Mouse (Mus musculus) CD4-positive, CD25-positive, alpha-beta regulatory T cell, adult 2 months (primary cell): ENCODE measurements at regions not wholly inside any gene's neighbourhood (a gene's known extent, or its start where the extent isn't known, plus 50 kb on each side); places are given as distances from the start of the nearest gene placed in this dataset.
"Not testable (repeated sequence)": the region's sequence is repeated elsewhere in the genome, so short reads cannot be mapped to it uniquely, and the experiment has no call there.

Source experiments
- DNase-seq: peaks from one replicate; pipeline ENCODE4 v3.0.0-alpha.2; 2012; ENCODE audit warnings: low read depth, low spot score

DNA sequence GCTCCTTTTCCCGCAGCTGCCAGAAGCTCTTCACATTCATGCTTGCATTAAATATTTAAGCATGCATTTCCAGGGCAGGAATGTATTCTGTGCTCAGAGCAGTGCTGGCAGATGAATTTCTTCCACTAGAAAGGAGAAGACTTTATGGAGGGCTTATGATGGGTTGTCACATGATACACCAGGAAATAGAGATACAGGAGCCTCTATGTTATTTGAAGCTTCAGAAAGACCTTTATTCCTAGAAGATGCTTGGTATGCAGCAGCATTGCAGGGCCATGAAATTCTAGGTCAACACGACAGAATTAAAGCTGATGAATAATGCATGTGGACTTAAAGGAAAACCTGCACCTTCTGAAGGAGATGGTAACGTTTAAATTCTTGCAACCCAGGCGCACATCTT, 212.1 kb downstream of the Adgrg6 start:
- no peak for DNase-seq

DNA sequence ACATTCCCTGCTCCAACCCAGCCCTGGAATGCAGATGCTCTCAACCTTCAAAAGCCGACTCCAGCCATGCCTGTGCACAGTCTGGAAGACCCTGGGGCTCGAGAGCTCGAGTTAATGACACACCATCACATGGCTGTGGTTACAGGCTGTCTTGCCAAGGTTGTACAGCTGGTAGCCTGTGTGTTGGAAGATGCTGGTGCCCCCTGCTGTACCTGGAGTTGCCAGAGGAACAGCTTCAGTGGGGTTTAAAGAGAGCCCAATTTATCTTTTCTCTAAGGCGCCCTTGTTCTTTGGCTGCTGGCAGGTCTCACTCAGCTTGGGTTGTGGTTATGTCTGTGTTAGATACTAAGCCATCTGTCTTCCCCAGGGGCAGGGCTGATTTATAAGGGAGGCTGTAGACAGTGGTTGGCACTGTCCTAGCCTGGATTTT, 212.8 kb downstream of the Adgrg6 start:
- DNase-seq, result peak; percentile 15

DNA sequence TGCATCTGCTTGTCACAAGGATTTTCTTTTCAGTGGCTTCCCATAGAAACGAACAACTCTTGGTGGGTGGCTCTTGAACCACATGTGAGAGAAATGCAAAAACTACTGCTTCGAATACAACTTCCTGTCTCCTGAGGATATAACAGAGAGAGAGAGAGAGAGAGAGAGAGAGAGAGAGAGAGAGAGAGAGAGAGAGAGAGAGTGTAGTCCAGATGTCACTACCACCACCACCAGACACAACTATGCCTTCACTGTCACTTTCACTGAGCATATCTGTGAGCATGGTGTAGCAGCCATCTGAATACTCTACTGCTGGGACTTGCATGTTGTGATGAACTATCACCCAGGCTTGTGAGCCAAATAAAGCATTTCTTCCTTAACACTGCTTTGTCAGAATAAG, 216.6 kb downstream of the Adgrg6 start:
- DNase-seq, result peak; percentile 45

DNA sequence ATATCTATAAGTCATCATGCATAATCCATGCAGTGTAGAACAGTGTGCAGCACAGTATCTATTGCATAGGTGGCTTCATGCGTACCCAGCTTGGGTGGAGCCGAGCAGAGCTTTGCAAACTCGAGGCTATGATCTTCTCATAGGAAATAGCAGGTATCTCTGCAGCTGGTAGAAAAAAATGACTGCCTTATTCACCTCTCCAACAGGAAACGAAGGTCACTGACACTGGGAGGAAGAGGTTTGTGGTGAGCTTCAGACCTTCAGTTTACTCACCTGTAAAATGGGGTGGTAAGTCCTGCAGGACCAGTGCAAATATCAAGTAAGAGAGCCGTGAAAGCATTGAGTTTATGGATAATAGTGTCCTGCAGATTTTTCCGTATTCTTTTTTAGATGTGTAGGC, 219.2 kb downstream of the Adgrg6 start:
- peak; percentile 54 for DNase-seq

DNA sequence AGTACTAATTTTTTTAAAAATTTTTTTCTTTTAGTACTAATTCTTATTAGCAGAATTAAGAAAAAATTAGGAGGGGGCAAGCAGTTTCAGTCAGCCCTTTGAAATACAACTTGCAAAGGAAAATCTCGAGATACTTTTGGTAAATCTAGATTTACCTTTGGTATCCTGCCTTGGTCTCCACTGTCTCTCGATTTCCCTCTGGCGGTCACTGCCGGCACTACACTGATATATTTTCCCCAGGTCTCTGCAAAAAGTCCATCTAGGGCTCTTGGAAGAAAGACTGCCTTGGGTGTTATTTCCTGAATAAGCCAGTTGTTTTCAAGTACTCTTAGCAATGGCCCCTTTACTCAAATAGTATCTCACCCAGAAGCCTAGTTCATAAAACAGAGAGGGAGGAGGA, 224.0 kb downstream of the Adgrg6 start:
- DNase-seq, result peak; percentile 83

GRCm38 (mm10) chr10:14315232-14315631, 230.2 kb downstream of the Adgrg6 start:
- no peak for DNase-seq

- DNase-seq, result peak; percentile 71
Observed at GRCm38 (mm10) chr10:14314607-14315006, 230.9 kb downstream of the Adgrg6 start.

DNA sequence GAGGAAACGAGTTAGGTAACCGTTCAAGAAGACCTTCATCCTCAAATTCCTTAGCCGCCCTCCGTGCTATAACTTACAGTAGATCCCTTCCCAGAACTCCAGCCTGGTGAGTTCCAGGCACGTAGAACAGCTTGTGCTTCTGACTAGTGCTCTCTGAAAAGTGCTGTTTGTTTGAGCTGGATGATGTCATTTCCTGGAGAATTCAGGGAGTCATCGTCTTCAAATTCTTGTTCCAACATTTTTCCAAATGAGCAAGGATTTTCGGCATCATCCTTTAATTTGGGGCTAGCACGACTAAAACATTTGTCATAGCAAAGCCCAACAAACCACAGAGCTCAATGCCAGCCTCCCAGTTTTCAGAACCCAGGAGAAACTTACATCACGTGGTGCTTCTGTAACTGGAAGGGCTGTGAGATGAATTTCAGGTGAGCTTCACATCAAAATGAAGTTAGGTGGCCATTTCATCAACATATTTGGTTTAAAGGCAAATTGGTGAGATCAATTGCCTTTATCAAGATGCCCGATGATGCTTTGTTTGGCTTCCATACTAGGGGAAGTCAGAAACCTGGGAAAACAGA, 231.4 kb downstream of the Adgrg6 start:
- no peak for DNase-seq

- no peak for DNase-seq
Observed at GRCm38 (mm10) chr10:14312959-14313358, 232.5 kb downstream of the Adgrg6 start.

DNA sequence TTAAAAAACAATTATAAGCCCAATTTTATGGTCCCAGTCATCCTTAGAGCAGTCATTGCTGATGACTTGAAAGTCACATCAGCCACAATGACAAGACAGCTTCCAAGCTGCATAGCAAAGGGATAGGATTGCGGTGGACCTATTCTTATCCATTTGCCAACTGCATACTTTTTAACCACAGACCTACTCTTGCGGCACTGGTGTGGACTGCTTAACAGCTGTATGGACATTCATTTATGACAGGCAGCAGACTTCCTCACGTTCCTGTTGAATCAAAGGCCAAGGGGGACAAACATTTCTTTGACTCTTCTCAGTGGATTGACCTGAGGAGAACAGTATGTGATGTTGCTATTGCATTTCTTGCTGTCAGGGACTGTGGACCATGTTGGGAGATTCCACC, 233.5 kb downstream of the Adgrg6 start:
- DNase-seq, result no peak

DNA sequence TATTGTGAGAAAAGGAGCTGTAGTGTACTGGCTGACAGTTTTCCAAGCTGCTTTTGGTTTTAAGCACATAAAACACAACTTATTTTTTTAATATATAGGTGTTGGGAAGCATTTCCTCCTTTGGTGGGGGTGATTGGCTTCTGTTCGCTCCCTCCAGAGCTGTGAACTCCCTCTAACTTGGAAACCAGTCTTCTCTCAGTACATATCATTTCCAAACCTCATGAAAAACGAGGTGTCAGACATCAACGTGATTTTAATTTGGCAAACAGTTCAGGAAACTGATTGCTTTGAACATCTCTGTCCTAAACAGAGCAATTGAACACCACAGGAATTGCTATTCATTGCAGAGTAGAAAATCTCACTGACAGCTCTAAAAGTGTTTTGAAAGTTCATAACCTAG, 238.6 kb downstream of the Adgrg6 start:
- DNase-seq, result no peak

GRCm38 (mm10) chr10:14303476-14303875, 242.0 kb downstream of the Adgrg6 start:
- no peak for DNase-seq

GRCm38 (mm10) chr10:14296147-14296546, 249.3 kb downstream of the Adgrg6 start:
- no peak for DNase-seq

DNA sequence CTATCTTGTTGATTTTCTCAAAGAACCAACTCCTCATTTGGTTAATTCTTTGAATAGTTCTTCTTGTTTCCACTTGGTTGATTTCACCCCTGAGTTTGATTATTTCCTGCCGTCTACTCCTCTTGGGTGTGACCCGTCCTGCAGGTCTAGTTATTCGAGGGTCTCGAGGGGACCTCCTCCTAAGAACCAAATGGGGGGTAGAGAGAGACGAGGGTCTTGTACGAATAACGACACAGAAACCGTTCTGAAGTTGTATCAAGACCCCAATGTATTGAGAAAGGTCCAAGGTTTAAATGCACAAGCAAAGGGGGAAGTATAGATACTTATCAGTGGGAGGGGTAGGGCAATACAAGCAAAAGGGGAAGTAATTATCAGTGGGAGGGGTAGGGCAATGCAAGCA, 252.8 kb downstream of the Adgrg6 start:
- DNase-seq, result not testable (repeated sequence)

DNA sequence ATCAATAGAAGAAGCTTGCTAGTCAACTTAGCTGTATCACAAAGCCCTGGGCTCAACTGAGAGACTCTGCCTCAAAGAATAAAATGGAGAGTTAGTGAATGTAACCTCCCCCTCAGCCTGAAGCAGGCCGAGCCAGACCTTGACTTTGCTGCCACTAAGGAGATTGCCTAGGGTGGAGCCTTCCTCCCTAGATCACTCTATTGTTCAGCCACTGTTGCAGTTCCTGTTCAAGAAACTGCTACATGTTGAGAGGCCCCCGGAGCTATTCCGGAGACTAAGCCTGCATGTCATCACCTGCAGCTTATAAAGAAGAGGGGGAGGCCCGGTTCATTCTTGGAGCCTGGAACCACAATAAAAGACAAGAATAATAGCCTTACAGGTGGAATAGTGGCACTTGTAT, 257.9 kb downstream of the Adgrg6 start:
- DNase-seq, result no peak

GRCm38 (mm10) chr10:14276631-14277030, 268.8 kb downstream of the Adgrg6 start:
- DNase-seq, result no peak

DNA sequence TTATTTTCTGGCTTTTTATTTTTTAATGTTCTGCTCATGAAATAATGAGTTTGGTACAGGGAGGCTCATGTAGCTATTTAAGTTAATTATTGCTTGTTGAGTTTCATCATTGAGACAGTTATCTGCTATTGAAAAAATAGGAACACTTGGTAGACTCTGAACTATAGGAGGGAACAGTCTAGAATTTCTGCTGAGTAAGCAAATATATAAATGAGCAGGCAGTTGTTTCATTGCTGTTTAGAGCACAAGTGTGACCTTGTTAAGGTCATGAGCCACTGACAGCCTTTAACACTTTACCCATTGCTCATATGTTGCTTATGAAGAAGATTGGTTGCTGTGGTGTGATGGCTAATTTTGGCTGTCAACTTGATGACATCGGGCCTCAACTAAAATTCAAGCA, 270.0 kb downstream of the Adgrg6 start:
- DNase-seq, result no peak

GRCm38 (mm10) chr10:14270008-14270407, 275.5 kb downstream of the Adgrg6 start:
- no peak for DNase-seq

GRCm38 (mm10) chr10:14267641-14268040, 277.8 kb downstream of the Adgrg6 start:
- no peak for DNase-seq

- no peak for DNase-seq
Observed at GRCm38 (mm10) chr10:14239670-14240069, 273.8 kb downstream of the Hivep2 start.

DNA sequence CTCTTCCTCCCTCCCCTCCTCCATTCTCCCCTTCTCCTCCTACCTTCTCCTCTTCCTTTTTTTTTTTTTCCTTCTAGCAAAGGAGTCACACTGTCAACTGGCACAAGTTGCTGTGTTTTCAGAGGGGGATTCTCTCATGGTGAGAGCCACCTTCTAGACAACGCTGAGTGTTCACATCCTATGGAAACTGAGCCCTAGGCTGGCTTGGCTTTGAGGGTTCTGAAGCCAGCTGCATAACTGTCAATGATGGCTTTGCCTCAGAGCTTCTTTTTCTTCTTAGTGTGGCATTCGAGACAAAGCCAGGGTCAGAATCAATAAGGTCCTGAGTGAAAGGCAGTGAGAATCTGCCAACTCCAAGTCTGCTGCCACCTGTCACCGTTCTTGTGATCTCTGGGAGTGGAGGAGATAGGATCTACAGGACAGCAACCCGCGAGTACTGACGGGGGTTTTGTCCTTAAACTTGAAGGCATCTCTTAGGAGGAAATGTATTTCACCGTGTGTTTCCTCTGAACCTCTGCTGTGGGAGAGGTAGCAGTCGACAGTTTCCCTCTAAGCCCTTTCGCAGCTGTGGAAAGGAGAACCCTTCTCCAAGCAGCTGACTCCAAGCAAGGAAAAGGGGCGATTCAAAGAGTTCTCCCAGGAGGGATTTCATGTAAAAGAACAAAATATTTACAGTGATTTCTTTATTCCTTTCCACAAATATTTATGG, 269.2 kb downstream of the Hivep2 start:
- no peak for DNase-seq

GRCm38 (mm10) chr10:14234005-14234602, 268.2 kb downstream of the Hivep2 start:
- DNase-seq, result no peak

DNA sequence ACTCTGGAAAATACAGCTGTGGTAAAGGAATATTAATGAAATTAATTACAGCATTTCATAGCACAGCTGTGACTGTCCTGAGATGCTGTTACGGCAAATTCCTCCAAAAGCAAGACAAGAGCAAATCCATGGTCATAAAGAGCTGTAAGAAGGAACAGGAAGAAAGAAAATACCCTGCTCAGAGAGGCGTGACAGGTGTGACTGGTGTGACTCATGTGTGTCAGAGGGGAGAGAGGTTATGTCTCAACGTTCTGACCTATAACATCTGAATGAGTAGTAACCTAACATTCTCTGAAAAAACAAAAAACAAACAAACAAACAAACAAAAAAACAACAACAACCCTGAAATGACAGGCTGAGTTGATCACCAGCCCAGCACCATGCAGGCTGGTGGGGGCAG, 267.5 kb downstream of the Hivep2 start:
- no peak for DNase-seq
